Mouse (Mus musculus) heart, adult 11 months (tissue): ENCODE data around the gene Srgap3.

Experiments used
- DNase-seq: peaks from one replicate; pipeline ENCODE4 v3.0.0; 2022

Gene Srgap3

GRCm38 (mm10) chr6:112732434-112732833 lies 214.6 kb downstream of the Srgap3 start:
- DNase-seq = no peak

GRCm38 (mm10) chr6:112731386-112731785 lies 215.7 kb downstream of the Srgap3 start:
- peak; percentile 91 for DNase-seq

- DNase-seq = peak; percentile 97
Measured at GRCm38 (mm10) chr6:112728760-112729422, 218.2 kb downstream of the Srgap3 start.

GRCm38 (mm10) chr6:112725468-112725867 lies 221.6 kb downstream of the Srgap3 start:
- DNase-seq = no peak

- no peak for DNase-seq
Measured at GRCm38 (mm10) chr6:112720409-112721080, 226.5 kb downstream of the Srgap3 start.

GRCm38 (mm10) chr6:112719983-112720382 lies 227.1 kb downstream of the Srgap3 start:
- no peak for DNase-seq

- DNase-seq = no peak
Measured at GRCm38 (mm10) chr6:112717168-112717567, 229.9 kb downstream of the Srgap3 start.

GRCm38 (mm10) chr6:112713951-112714350 lies 233.1 kb downstream of the Srgap3 start:
- DNase-seq = no peak

GRCm38 (mm10) chr6:112702296-112702695 lies 244.8 kb downstream of the Srgap3 start:
- peak; percentile 55 for DNase-seq

- DNase-seq = peak; percentile 92
Measured at GRCm38 (mm10) chr6:112700392-112700791, 246.7 kb downstream of the Srgap3 start.

- DNase-seq = no peak
Measured at GRCm38 (mm10) chr6:112699115-112699514, 248.0 kb downstream of the Srgap3 start.

GRCm38 (mm10) chr6:112696056-112696950 lies 250.8 kb downstream of the Srgap3 start, which contains the start of gene Rad18:
TSS of gene Rad18 (minus strand) at chr6:112696686.
- DNase-seq = peak; percentile 97

GRCm38 (mm10) chr6:112694492-112694891 lies 252.6 kb downstream of the Srgap3 start:
- no peak for DNase-seq

- DNase-seq = no peak
Measured at GRCm38 (mm10) chr6:112691523-112691922, 255.5 kb downstream of the Srgap3 start.

GRCm38 (mm10) chr6:112688033-112688432 lies 259.0 kb downstream of the Srgap3 start:
- no peak for DNase-seq

GRCm38 (mm10) chr6:112686485-112686884 lies 260.6 kb downstream of the Srgap3 start:
- DNase-seq = no peak

- no peak for DNase-seq
Measured at GRCm38 (mm10) chr6:112684065-112684464, 263.0 kb downstream of the Srgap3 start.
